Mouse (Mus musculus) limb, embryonic 15.5 days (tissue): ENCODE measurements around the gene Prdx4. TPM values are rescaled to one million over a fixed set of nuclear protein-coding genes. Genes with fewer than 3 reads are reported as not detected.
"Not testable (repeated sequence)": the region's sequence is repeated elsewhere in the genome, so short reads cannot be mapped to it uniquely, and the experiment has no call there.

ENCODE experiments used
- ATAC-seq: fragments of 200-750 bp; cut with Nextera tagmentation; 2 replicates; pipeline ENCODE4 v1.8.0; 2017; ENCODE audit warnings: low read depth, moderate TSS enrichment; ENCODE audit not compliant: insufficient number of reproducible peaks, low FRiP score, low TSS enrichment
- H3K27ac ChIP-seq: fragments of 300-500 bp; sonication (generic); 2 replicates; pipeline ENCODE4 v1.5.1; 2015; ENCODE audit warnings: moderate library complexity, mild to moderate bottlenecking, inconsistent platforms
- H3K27me3 ChIP-seq: fragments of 300-500 bp; sonication (generic); 2 replicates; pipeline ENCODE4 v1.6.1; 2015; ENCODE audit warnings: inconsistent platforms
- H3K36me3 ChIP-seq: fragments of 300-500 bp; sonication (generic); 2 replicates; pipeline ENCODE4 v1.6.1; 2015; ENCODE audit warnings: inconsistent platforms
- H3K4me1 ChIP-seq: fragments of 300-500 bp; sonication (generic); 2 replicates; pipeline ENCODE4 v1.6.1; 2015; ENCODE audit warnings: inconsistent platforms
- H3K4me2 ChIP-seq: fragments of 300-500 bp; sonication (generic); 2 replicates; pipeline ENCODE4 v1.6.1; 2015; ENCODE audit warnings: mild to moderate bottlenecking, inconsistent platforms
- H3K4me3 ChIP-seq: fragments of 300-500 bp; sonication (generic); 2 replicates; pipeline ENCODE4 v1.5.1; 2015; ENCODE audit warnings: mild to moderate bottlenecking, inconsistent platforms
- H3K9ac ChIP-seq: fragments of 300-500 bp; sonication (generic); 2 replicates; pipeline ENCODE4 v1.6.1; 2015; ENCODE audit warnings: inconsistent platforms
- H3K9me3 ChIP-seq: fragments of 300-500 bp; sonication (generic); 2 replicates; pipeline ENCODE4 v1.6.1; 2016; ENCODE audit warnings: inconsistent platforms
- WGBS: fragments of 180-500 bp; shearing (Covaris S2); methylation state at CpG from one replicate; pipeline ENCODE4 v1.1.7; 2015; 5-methylcytosine and 5-hydroxymethylcytosine counted together
- polyA plus RNA-seq: library from polyadenylated mRNA; unstranded; fragments of >200 nt; fragmentation: Nextera tagmentation; extraction: Ambion mirVana; gene quantifications from 2 replicates; pipeline ENCODE4 v1.2.1, GENCODE M21; 2015

Prdx4 gene
- 306 and 308 TPM in 2 replicates for polyA plus RNA-seq

DNA sequence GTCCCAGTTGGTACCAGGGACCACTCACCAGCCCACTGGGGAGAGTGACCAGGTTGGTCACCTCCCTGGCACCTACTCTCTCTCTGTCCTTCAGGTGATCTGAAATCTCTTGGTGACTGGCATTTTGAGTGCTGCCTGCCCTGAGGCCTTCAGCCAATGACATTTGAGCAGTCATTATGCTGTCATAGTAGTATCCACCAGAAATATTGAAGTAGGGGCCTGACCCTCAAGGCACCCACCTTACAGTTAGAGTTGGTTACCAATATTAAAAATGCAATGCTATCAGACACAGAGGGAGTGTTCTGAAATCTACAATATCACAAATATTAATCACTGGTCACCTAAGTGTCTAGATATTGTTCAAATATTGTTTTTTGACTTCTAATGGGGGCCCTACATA, at the start of gene Prdx4:
Prdx4 (minus strand) TSS at position 101 of the 400 bp plus-strand sequence.
- H3K9ac ChIP-seq = no peak within 1 kb of the TSS
- no peak within 1 kb of the TSS for H3K4me3 ChIP-seq
- no peak for ATAC-seq
- no peaks in the 10 kb centered on the region for H3K36me3 ChIP-seq
- H3K27ac ChIP-seq = no peak within 1 kb of the TSS
- H3K9me3 ChIP-seq = no peaks in the 10 kb centered on the region
- no peak within 1 kb of the TSS for H3K4me2 ChIP-seq
- H3K4me1 ChIP-seq = no peaks in the 10 kb centered on the region
- no peaks in the 10 kb centered on the region for H3K27me3 ChIP-seq

- H3K27me3 ChIP-seq = no peaks in the 10 kb centered on the region
- 22% methylated on average over 2 of the region's 2 CpGs for WGBS
- no peak overlapping the region for H3K4me2 ChIP-seq
- H3K4me3 ChIP-seq = no peak overlapping the region
- no peak overlapping the region for H3K27ac ChIP-seq
- H3K4me1 ChIP-seq = no peaks in the 10 kb centered on the region
- ATAC-seq = no peak
- no peaks in the 10 kb centered on the region for H3K36me3 ChIP-seq
- no peak overlapping the region for H3K9ac ChIP-seq
- no peaks in the 10 kb centered on the region for H3K9me3 ChIP-seq
These were observed 36.0 kb upstream of the Prdx4 start for GRCm38 (mm10) chrX:155376538-155376937.

GRCm38 (mm10) chrX:155375458-155375857, 34.9 kb upstream of the Prdx4 start:
- no peaks in the 10 kb centered on the region for H3K9me3 ChIP-seq
- H3K9ac ChIP-seq = no peak overlapping the region
- no peaks in the 10 kb centered on the region for H3K4me1 ChIP-seq
- 32% methylated on average over 1 of the region's 1 CpGs for WGBS
- H3K4me2 ChIP-seq = no peak overlapping the region
- no peak overlapping the region for H3K4me3 ChIP-seq
- H3K36me3 ChIP-seq = no peaks in the 10 kb centered on the region
- ATAC-seq = no peak
- H3K27me3 ChIP-seq = no peaks in the 10 kb centered on the region
- H3K27ac ChIP-seq = no peak overlapping the region

GRCm38 (mm10) chrX:155370110-155370509, 29.6 kb upstream of the Prdx4 start:
- WGBS = 48% methylated on average over 3 of the region's 3 CpGs

DNA sequence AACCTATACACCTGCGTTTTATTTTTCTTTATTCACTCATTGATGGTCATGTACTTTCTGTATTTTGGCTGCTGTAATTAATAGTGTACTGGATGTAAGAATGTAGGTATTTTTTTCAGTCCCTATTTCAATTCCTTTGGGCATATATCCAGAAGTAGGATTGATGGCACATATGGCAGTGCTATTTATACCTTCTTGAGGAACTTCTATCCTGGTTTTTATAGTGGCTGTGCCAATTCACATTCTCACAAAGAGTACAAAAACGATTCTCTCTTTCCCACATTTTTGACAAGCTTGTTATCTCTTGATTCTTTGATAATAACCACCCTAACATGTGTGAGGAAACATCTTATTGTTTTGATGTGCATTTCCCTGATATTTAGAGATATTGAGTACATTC, 24.5 kb upstream of the Prdx4 start:
- Histone ChIP-seq H3K9me3 (no peaks in the 10 kb centered on the region), H3K9ac (no peak overlapping the region), H3K4me2 (no peak overlapping the region), H3K36me3 (no peaks in the 10 kb centered on the region), H3K4me1 (no peaks in the 10 kb centered on the region), H3K27me3 (no peaks in the 10 kb centered on the region), H3K27ac (no peak overlapping the region), H3K4me3 (no peak overlapping the region)
- 42% methylated on average over 2 of the region's 2 CpGs for WGBS
- ATAC-seq = no peak

More at GRCm38 (mm10) chrX:155370110-155370509, 29.6 kb upstream of the Prdx4 start:
- ATAC-seq, H3K4me1 ChIP-seq, H3K27ac ChIP-seq, H3K36me3 ChIP-seq, H3K9me3 ChIP-seq, H3K4me2 ChIP-seq, H3K27me3 ChIP-seq, H3K9ac ChIP-seq, H3K4me3 ChIP-seq: not testable (repeated sequence)

- Histone ChIP-seq H3K4me2 (no peak overlapping the region), H3K9ac (no peak overlapping the region), H3K4me1 (no peaks in the 10 kb centered on the region), H3K27ac (no peak overlapping the region), H3K36me3 (no peaks in the 10 kb centered on the region), H3K27me3 (no peaks in the 10 kb centered on the region), H3K9me3 (no peaks in the 10 kb centered on the region), H3K4me3 (no peak overlapping the region)
- 87% methylated on average over 2 of the region's 2 CpGs for WGBS
- no peak for ATAC-seq
These were observed 5.7 kb upstream of the Prdx4 start for GRCm38 (mm10) chrX:155346249-155346648.

- peak; percentile 89 for ATAC-seq
- H3K9ac ChIP-seq = peak overlapping the region; percentile 39
- H3K27me3 ChIP-seq = no peaks in the 10 kb centered on the region
- H3K27ac ChIP-seq = peak overlapping the region; percentile 84
- H3K4me1 ChIP-seq = no peaks in the 10 kb centered on the region
- no peaks in the 10 kb centered on the region for H3K36me3 ChIP-seq
- 12% methylated on average over 47 of the region's 49 CpGs for WGBS
- H3K4me3 ChIP-seq = peak overlapping the region; percentile 54
- peak overlapping the region; percentile 40 for H3K4me2 ChIP-seq
- no peaks in the 10 kb centered on the region for H3K9me3 ChIP-seq
These were observed 2.4 kb downstream of the Prdx4 start for GRCm38 (mm10) chrX:155337905-155338721.

- Histone ChIP-seq H3K27ac (peak overlapping the region; percentile 84; the same call in 1 of the 2 replicates), H3K9ac (peak overlapping the region; percentile 39; the same call in 1 of the 2 replicates), H3K9me3 (no peaks in the 10 kb centered on the region), H3K4me2 (peak overlapping the region; percentile 40), H3K36me3 (0 out of 2 replicates have a peak, but pooled peaks cover 4% of the 10 kb centered on the region), H3K27me3 (no peaks in the 10 kb centered on the region), H3K4me1 (no peaks in the 10 kb centered on the region), H3K4me3 (peak overlapping the region; percentile 54)
- 30% methylated on average over 7 of the region's 7 CpGs for WGBS
- ATAC-seq = no peak
These were observed 3.0 kb downstream of the Prdx4 start for GRCm38 (mm10) chrX:155337567-155337904.

DNA sequence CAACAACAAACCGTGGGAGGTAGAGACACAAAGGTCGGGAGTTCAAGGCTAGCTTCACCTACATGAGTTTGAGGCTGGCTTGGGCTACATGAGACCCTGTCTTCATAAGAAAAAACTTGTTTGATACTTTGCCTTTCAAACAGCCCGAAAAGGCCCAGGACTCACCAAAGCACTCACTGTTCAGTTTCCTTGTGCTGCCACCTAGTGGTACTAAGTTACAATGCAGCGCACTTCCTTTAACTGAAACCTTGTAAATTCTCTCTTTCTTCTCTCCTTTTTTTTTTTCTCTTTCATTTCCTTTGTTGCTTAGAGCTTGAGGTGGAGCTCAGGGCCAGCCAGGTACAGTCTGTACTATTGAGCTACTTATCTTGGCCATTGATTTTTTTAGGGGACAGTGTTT, 22.5 kb downstream of the Prdx4 start:
- Histone ChIP-seq H3K4me1 (no peaks in the 10 kb centered on the region), H3K27me3 (no peaks in the 10 kb centered on the region), H3K9me3 (no peaks in the 10 kb centered on the region), H3K4me3 (no peak overlapping the region), H3K4me2 (no peak overlapping the region), H3K9ac (no peak overlapping the region), H3K36me3 (no peaks in the 10 kb centered on the region), H3K27ac (no peak overlapping the region)
- WGBS = 36% methylated on average over 4 of the region's 4 CpGs
- no peak for ATAC-seq

- H3K27me3 ChIP-seq = no peaks in the 10 kb centered on the region
- H3K4me2 ChIP-seq = no peak overlapping the region
- no peak overlapping the region for H3K4me3 ChIP-seq
- H3K4me1 ChIP-seq = no peaks in the 10 kb centered on the region
- H3K36me3 ChIP-seq = no peaks in the 10 kb centered on the region; the same call in 1 of the 2 replicates
- no peak overlapping the region for H3K27ac ChIP-seq
- WGBS = 94% methylated on average over 2 of the region's 2 CpGs
- H3K9ac ChIP-seq = no peak overlapping the region
- no peaks in the 10 kb centered on the region for H3K9me3 ChIP-seq
- no peak for ATAC-seq
These were observed 34.2 kb downstream of the Prdx4 start for GRCm38 (mm10) chrX:155306390-155306789.

GRCm38 (mm10) chrX:155280427-155281044, 60.0 kb downstream of the Prdx4 start:
- Histone ChIP-seq H3K9me3 (no peaks in the 10 kb centered on the region), H3K4me1 (no peaks in the 10 kb centered on the region), H3K27ac (no peak overlapping the region), H3K4me3 (no peak overlapping the region), H3K9ac (no peak overlapping the region), H3K36me3 (peaks cover 4% of the 10 kb centered on the region; the same call in 1 of the 2 replicates), H3K4me2 (no peak overlapping the region), H3K27me3 (no peaks in the 10 kb centered on the region)
- ATAC-seq = no peak
- 29% methylated on average over 1 of the region's 1 CpGs for WGBS

- Histone ChIP-seq H3K36me3 (peaks cover 4% of the 10 kb centered on the region; the same call in 1 of the 2 replicates), H3K27ac (no peak overlapping the region), H3K9ac (no peak overlapping the region), H3K4me1 (no peaks in the 10 kb centered on the region), H3K4me2 (no peak overlapping the region), H3K9me3 (no peaks in the 10 kb centered on the region), H3K27me3 (no peaks in the 10 kb centered on the region), H3K4me3 (no peak overlapping the region)
- 66% methylated on average over 4 of the region's 4 CpGs for WGBS
- no peak for ATAC-seq
These were observed 62.1 kb downstream of the Prdx4 start for GRCm38 (mm10) chrX:155278483-155278882.
